Mouse (Mus musculus) G1E (cell line): ENCODE measurements around the gene Recql5. TPM values are rescaled to one million over a fixed set of nuclear protein-coding genes. Genes with fewer than 3 reads are reported as not detected.
"Not testable (repeated sequence)": the region's sequence is repeated elsewhere in the genome, so short reads cannot be mapped to it uniquely, and the experiment has no call there.

Experiments used
- ATAC-seq: 2 replicates; pipeline ENCODE4 v1.8.0; 2016; ENCODE audit warnings: mild to moderate bottlenecking; ENCODE audit not compliant: insufficient number of reproducible peaks, poor library complexity, low FRiP score, severe bottlenecking; ENCODE audit errors: extremely low read depth
- DNase-seq: peaks from one replicate; pipeline ENCODE4 v3.0.0; 2012; ENCODE audit warnings: low spot score
- H3K27me3 ChIP-seq: 2 replicates; pipeline ENCODE4 v1.6.1; 2012; ENCODE audit warnings: mild to moderate bottlenecking, low read length, inconsistent platforms; ENCODE audit not compliant: insufficient read depth
- H3K36me3 ChIP-seq: replicated peaks from 2 replicates; pipeline ENCODE3; 2012; ENCODE audit warnings: mild to moderate bottlenecking, inconsistent platforms
- H3K4me1 ChIP-seq: 2 replicates; pipeline ENCODE4 v1.6.1; 2012; ENCODE audit warnings: low read depth, low read length, inconsistent platforms, mixed read lengths; ENCODE audit not compliant: insufficient read depth
- H3K4me3 ChIP-seq: 2 replicates; pipeline ENCODE4 v1.5.1; 2012; ENCODE audit warnings: low read depth, mild to moderate bottlenecking, inconsistent platforms, low read length, moderate library complexity, mixed read lengths
- H3K9me3 ChIP-seq: replicated peaks from 2 replicates; pipeline ENCODE4 v1.6.1; 2012; ENCODE audit warnings: inconsistent platforms
- CTCF ChIP-seq: IDR thresholded peaks from 2 replicates; pipeline ENCODE4 v1.5.1; 2012; ENCODE audit warnings: low read depth, low read length, inconsistent platforms, mixed read lengths
- GATA1 ChIP-seq: IDR thresholded peaks from 2 replicates; pipeline ENCODE4 v1.6.1; 2012; ENCODE audit warnings: borderline replicate concordance, low read length, inconsistent platforms, mixed read lengths
- GATA2 ChIP-seq: IDR thresholded peaks from 2 replicates; pipeline ENCODE4 v1.6.1; 2012; ENCODE audit warnings: low read depth, low read length, inconsistent platforms, borderline replicate concordance
- POLR2AphosphoS5 ChIP-seq: IDR thresholded peaks from 2 replicates; pipeline ENCODE4 v1.6.1; 2012; ENCODE audit warnings: low read depth, low read length, inconsistent platforms; ENCODE audit not compliant: insufficient replicate concordance
- TAL1 ChIP-seq: conservative IDR thresholded peaks from 2 replicates; pipeline ENCODE4 v1.6.1; 2012; ENCODE audit warnings: low read depth, low read length, inconsistent platforms, mixed read lengths
- polyA plus RNA-seq: library from polyadenylated mRNA; stranded (reverse); fragments of >175 nt; gene quantifications from 2 replicates; pipeline ENCODE4 v1.2.3, GENCODE M21; 2012
- total RNA-seq, 2 experiments: library from RNA; stranded (forward) in 1 of 2; stranded (reverse) in 1 of 2; fragments of 200-1000 nt in 1 of 2; fragments of >200 nt in 1 of 2; fragmentation: Nextera tagmentation in 1 of 2; gene quantifications; 2 replicates each; pipeline ENCODE4 v1.2.3; 2014 to 2017

The Recql5 gene
- total and polyA plus RNA-seq, 3 experiments, result 16.0 to 24.9 (median 17.4) TPM

DNA sequence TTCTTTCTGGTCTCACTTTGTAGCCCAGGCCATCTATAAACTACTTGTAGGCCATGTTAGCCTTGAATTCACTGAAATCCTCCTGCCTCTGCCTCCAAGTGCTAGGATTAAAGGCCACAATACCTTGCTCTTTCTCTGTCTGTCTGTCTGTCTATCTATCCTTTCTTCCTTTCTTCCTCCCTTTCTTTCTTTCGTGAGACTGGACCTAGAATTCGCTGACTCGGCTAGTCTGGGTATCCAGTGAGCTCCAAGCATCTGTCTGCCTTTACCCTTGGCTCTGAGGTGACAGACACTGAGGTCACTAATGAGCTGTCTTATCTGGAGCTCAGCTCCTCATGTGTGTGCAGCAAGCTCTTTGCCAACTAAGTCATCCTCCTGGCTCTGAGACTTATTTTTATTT is 57.3 kb downstream of the Recql5 start:
- ATAC-seq (no peak), DNase-seq (no peak)
- H3K36me3 ChIP-seq, result no peaks in the 10 kb centered on the region
- H3K9me3 ChIP-seq, result no peaks in the 10 kb centered on the region
- H3K4me3 ChIP-seq, result no peak overlapping the region
- H3K4me1 ChIP-seq, result peaks cover 16% of the 10 kb centered on the region
- no peak for TF ChIP-seq GATA1
- no peak for TF ChIP-seq POLR2AphosphoS5
- H3K27me3 ChIP-seq, result peaks cover 86% of the 10 kb centered on the region

DNA sequence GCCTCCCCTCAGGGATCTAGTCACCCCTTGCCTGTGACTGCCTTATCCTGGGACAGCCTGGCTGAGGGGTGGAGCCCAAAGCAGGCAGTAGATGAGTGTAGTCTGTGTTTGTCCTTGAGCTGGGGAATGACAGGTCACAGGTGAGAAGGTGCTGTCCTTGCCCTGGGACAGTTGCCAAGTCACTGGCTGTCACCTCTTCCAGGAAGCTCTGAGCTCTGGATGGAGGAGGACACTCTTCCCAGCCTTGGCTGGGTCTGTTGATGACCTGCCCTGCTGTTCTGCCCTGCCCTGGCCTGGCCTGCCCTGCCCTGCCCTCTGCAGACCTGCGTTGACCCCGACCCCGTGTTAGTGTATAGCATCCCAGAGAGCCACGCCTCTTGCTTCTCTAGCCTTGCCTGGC is 60.8 kb downstream of the Recql5 start:
- peaks cover 24% of the 10 kb centered on the region for H3K4me1 ChIP-seq
- TF ChIP-seq GATA1, result no peak
- no peak for TF ChIP-seq TAL1
- no peak for TF ChIP-seq CTCF
- TF ChIP-seq GATA2, result no peak
- TF ChIP-seq POLR2AphosphoS5, result no peak
- peaks cover 86% of the 10 kb centered on the region for H3K27me3 ChIP-seq
- H3K36me3 ChIP-seq, result no peaks in the 10 kb centered on the region
- ATAC-seq (no peak), DNase-seq (no peak)
- H3K4me3 ChIP-seq, result no peak overlapping the region
- no peaks in the 10 kb centered on the region for H3K9me3 ChIP-seq

DNA sequence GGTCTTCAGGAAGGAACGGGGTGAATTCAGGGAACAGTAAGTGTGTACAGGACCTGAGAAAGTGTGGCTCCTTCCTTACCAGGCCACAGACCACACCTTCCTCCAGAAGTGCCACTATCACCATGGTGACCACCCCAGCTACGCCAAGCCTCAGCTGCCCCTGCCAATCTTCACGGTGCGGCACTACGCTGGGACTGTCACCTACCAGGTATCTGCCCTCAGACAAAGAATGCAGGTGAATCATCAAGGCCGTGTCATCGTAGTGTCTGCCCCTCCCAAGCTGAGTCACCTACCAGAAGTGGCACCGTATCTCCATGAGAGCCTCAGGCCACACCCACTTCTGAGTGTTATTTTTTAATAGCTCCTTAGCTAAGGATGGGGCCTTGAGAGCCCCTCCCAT is 63.9 kb downstream of the Recql5 start:
- Histone ChIP-seq H3K4me3 (no peak overlapping the region), H3K27me3 (peaks cover 90% of the 10 kb centered on the region), H3K4me1 (peaks cover 25% of the 10 kb centered on the region), H3K9me3 (no peaks in the 10 kb centered on the region), H3K36me3 (no peaks in the 10 kb centered on the region)
- DNase-seq (no peak), ATAC-seq (no peak)
- TF ChIP-seq GATA2 (no peak), CTCF (no peak), GATA1 (no peak), POLR2AphosphoS5 (no peak), TAL1 (no peak)

DNA sequence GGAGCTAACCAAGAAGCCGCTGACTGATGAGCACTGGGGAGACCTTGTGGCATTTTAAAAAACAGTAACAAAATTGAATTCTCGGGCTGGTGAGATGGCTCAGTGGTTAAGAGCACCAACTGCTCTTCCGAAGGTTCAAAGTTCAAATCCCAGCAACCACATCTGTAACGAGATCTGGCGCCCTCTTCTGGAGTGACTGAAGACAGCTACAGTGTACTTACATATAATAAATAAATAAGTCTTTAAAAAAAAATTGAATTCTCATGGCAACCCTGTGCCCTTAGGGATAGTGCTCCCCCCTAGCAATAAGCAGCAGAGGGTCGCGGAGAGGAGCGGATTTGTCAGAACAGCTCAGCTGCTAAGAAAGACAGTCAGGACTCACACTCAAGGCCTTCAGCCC is 69.4 kb downstream of the Recql5 start:
- H3K4me3 ChIP-seq, result no peak overlapping the region
- TF ChIP-seq POLR2AphosphoS5, result no peak
- no peak for TF ChIP-seq GATA2
- no peak for TF ChIP-seq CTCF
- no peak for TF ChIP-seq GATA1
- no peak for TF ChIP-seq TAL1
- DNase-seq, result no peak
- peaks cover 16% of the 10 kb centered on the region; the same call in 1 of the 2 replicates for H3K4me1 ChIP-seq
- no peaks in the 10 kb centered on the region for H3K9me3 ChIP-seq
- H3K27me3 ChIP-seq, result peaks cover 86% of the 10 kb centered on the region
- H3K36me3 ChIP-seq, result no peaks in the 10 kb centered on the region
- no peak for ATAC-seq

DNA sequence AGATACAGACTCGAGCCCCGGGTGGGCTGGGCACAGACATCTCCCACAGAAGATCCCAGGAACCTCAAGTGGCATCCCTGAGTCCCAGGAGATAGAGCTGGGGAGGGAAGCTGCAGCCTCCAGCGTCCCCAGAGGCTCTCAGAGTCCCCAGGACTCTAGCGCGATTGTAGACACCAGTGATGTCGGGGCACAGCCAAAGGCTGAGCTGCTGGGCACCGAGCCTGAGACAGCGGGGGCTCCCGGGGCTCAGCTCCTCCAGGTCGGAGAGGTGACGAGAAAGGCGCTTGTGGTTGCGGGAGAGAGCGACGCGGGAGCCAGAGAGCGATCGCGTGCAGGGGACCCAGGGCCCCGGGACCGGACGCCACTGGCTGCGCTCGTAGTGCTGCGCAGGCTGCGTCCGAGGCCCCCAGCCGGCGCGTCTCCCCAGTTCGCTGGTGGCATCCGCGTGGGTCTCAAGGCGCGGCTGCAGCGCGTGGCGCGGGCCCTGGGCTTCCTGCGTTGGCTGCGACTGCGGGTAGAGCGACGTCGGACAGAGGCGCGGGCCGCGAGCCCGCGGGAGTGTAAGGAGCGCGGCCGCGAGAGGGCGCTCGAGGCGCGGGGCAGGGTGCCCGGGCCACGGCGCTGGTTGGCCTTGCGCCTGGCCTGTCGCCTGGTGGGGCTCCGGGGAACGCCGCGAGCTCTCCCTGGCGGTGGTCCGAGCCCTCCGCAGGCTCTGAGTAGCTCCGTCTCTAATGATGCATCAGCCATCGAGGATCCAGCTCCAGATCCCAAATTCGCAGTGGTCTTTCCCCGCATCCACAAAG is 73.9 kb downstream of the Recql5 start:
- Histone ChIP-seq H3K36me3 (peaks cover 13% of the 10 kb centered on the region), H3K9me3 (no peaks in the 10 kb centered on the region), H3K27me3 (peaks cover 56% of the 10 kb centered on the region), H3K4me3 (peak overlapping the region; percentile 13; the same call in 1 of the 2 replicates), H3K4me1 (peaks cover 11% of the 10 kb centered on the region; the same call in 1 of the 2 replicates)
- ATAC-seq, result no peak; the same call in 1 of the 2 replicates
- TF ChIP-seq CTCF, result peak; percentile 44; the same call in 1 of the 2 replicates
- no peak for TF ChIP-seq GATA2
- peak; percentile 84 for DNase-seq

DNA sequence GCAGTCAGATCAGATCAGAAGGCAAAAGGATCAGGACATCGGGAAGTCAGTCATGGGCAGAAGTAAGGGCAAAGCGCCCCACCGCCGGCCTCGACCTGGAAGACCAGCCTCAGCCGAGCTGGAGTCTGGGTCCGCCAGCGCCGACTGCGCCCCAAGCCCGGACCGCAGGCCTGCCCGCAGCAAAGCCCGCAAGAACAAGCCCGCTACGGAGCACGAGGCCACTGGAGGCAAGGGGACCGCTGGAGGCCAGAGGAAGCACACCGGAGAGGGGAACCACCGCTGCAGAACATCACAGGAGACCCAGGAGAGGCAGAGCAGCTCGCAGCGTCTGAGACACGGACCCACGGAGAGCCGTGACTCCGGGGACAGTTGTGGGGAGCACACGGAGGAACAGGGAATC is 74.9 kb downstream of the Recql5 start, which contains the start of gene Myo15b:
Gene Myo15b (plus strand): TSS at position 53 of the 400 bp plus-strand sequence.
- DNase-seq (no peak), ATAC-seq (no peak)
- H3K9me3 ChIP-seq, result no peaks in the 10 kb centered on the region
- no peak for TF ChIP-seq POLR2AphosphoS5
- no peak for TF ChIP-seq GATA1
- no peak for TF ChIP-seq CTCF
- no peak for TF ChIP-seq GATA2
- TF ChIP-seq TAL1, result no peak
- H3K27me3 ChIP-seq, result peaks cover 52% of the 10 kb centered on the region
- H3K36me3 ChIP-seq, result peaks cover 23% of the 10 kb centered on the region
- peak within 1 kb of the TSS; percentile 13; the same call in 1 of the 2 replicates for H3K4me3 ChIP-seq
- peaks cover 11% of the 10 kb centered on the region; the same call in 1 of the 2 replicates for H3K4me1 ChIP-seq

DNA sequence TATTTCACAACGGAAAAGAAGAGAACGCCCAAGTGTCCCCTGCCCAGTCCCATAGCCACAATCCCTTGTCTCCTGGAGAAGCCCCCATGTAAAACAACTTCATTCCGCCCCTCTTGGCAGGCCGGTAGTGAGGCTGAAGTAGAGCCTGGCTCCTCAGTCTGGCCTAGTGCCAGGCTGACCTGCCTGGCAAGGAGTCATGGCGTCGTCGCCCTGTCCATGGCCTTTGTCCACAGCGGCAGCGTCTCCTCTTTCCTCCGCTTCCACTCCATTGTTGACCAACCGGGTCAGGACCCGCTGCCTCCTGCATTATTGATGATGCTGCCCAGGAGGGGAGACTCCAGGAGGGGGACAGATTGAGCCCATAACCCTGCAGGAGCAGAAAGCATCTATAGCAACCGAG is 75.3 kb downstream of the Recql5 start:
- peaks cover 48% of the 10 kb centered on the region for H3K27me3 ChIP-seq
- no peak for ATAC-seq
- TF ChIP-seq GATA2, result no peak
- no peak for TF ChIP-seq TAL1
- TF ChIP-seq POLR2AphosphoS5, result no peak
- TF ChIP-seq GATA1, result no peak
- TF ChIP-seq CTCF, result no peak

DNA sequence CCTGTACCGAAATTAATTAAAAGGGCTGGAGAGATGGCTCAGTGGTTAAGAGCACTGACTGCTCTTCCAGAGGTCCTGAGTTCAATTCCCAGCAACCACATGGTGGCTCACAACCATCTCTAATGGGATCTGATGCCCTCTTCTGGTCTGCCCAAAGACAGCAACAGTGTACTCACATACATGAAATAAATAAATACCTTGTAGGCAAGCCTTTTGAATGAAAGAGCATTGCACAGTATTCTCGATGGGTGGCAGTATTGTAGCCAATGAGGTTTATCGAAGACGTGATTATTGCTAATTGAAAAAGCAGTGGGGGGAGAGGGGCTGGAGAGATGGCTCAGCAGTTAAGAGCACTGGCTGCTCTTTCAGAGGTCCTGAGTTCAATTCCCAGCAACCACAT is 76.1 kb downstream of the Recql5 start:
- H3K36me3 ChIP-seq, result peaks cover 35% of the 10 kb centered on the region
- peaks cover 11% of the 10 kb centered on the region; the same call in 1 of the 2 replicates for H3K4me1 ChIP-seq
- not testable (repeated sequence) for ATAC-seq, DNase-seq, H3K9me3 ChIP-seq, H3K4me3 ChIP-seq
- peaks cover 40% of the 10 kb centered on the region for H3K27me3 ChIP-seq

More for the DNA sequence above, 75.3 kb downstream of the Recql5 start:
- no peak for DNase-seq
- Histone ChIP-seq H3K4me1 (peaks cover 11% of the 10 kb centered on the region; the same call in 1 of the 2 replicates), H3K9me3 (no peaks in the 10 kb centered on the region), H3K4me3 (no peak overlapping the region), H3K36me3 (peaks cover 27% of the 10 kb centered on the region)
